19 mouse cellular contexts compared by ENCODE assay signal in genomic region chr16:37573061-37573460, GRCm38 (mm10). TPM values are rescaled to one million over a fixed set of nuclear protein-coding genes. Genes with fewer than 3 reads are reported as not detected.
DNase-seq lines count a peak whose midpoint lies in the region; ATAC-seq and TF ChIP-seq lines count a peak whose summit lies in the region.
"Had no signal": no experiment of that assay in that cellular context is flagged by ENCODE, and none has a peak within 500 bp of the region (broad histone marks: within the 10 kb centered on the region; RNA-seq: fewer than 3 reads in every experiment).

No protein-coding gene starts in this region.

- H3K9ac ChIP-seq in liver, postnatal 0 days (replicated peaks) = no peak overlapping the region
- H3K9ac ChIP-seq in liver, embryonic 11.5 days (ENCODE audit: low read depth, low read length) = no peak overlapping the region
- H3K9ac ChIP-seq: embryonic facial prominence, embryonic 13.5 days; hindbrain, embryonic 15.5 days; limb, embryonic 13.5 days had no signal

- H3K4me1 ChIP-seq in liver, postnatal 0 days (ENCODE audit: insufficient read depth) = no peaks in the 10 kb centered on the region; the same call in 1 of the 2 replicates
- H3K4me1 ChIP-seq in liver, embryonic 11.5 days (replicated peaks; ENCODE audit: control insufficient read depth, insufficient read depth, low read length) = no peaks in the 10 kb centered on the region
- H3K4me1 ChIP-seq in small intestine, adult 2 months (ENCODE audit: control insufficient read depth, insufficient read depth, insufficient read length, low read length) = no peaks in the 10 kb centered on the region
- H3K4me1 ChIP-seq: hindbrain, embryonic 15.5 days had no signal

- H3K36me3 ChIP-seq in liver, postnatal 0 days (replicated peaks; ENCODE audit: insufficient read depth, low read length) = peaks cover 7% of the 10 kb centered on the region
- peaks cover 8% of the 10 kb centered on the region for H3K36me3 ChIP-seq in liver, embryonic 11.5 days (ENCODE audit: control insufficient read depth, insufficient read depth, low read length)
- peaks cover 15% of the 10 kb centered on the region for H3K36me3 ChIP-seq in small intestine, adult 2 months (ENCODE audit: control insufficient read depth, insufficient read depth, low read length)

- H3K27me3 ChIP-seq in liver, postnatal 0 days (ENCODE audit: insufficient read depth, low read length) = no peaks in the 10 kb centered on the region
- no peaks in the 10 kb centered on the region for H3K27me3 ChIP-seq in liver, embryonic 11.5 days (replicated peaks; ENCODE audit: control insufficient read depth, insufficient read depth, low read length)
- no peaks in the 10 kb centered on the region for H3K27me3 ChIP-seq in small intestine, adult 2 months (ENCODE audit: control insufficient read depth, insufficient read depth, low read length)
- H3K27me3 ChIP-seq: embryonic facial prominence, embryonic 13.5 days; hindbrain, embryonic 15.5 days; limb, embryonic 13.5 days had no signal

- intact Hi-C loops in gastrocnemius, adult 2 months (cut with DNase I) = no loop called here
- intact Hi-C loops in gastrocnemius, postnatal 14 days (cut with DNase I; ENCODE audit: low total_unique reads) = no loop called here
- intact Hi-C loops in left cerebral cortex, postnatal 14 days (cut with DNase I) = no loop called here

- no peak overlapping the region for H3K27ac ChIP-seq in gastrocnemius, adult 2 months
- H3K27ac ChIP-seq in liver, postnatal 0 days (ENCODE audit: low read depth) = peak overlapping the region; percentile 11; the same call in 1 of the 2 replicates
- H3K27ac ChIP-seq in liver, embryonic 11.5 days (ENCODE audit: low read depth, low read length) = no peak overlapping the region
- no peak overlapping the region for H3K27ac ChIP-seq in small intestine, adult 2 months (ENCODE audit: insufficient read depth, low read depth, low read length)
- H3K27ac ChIP-seq: embryonic facial prominence, embryonic 13.5 days; forebrain, embryonic 10.5 days; hindbrain, embryonic 15.5 days; limb, embryonic 13.5 days had no signal

- H3K4me3 ChIP-seq in gastrocnemius, adult 2 months = no peak overlapping the region
- no peak overlapping the region for H3K4me3 ChIP-seq in liver, postnatal 0 days (ENCODE audit: low read depth, low read length)
- no peak overlapping the region for H3K4me3 ChIP-seq in liver, embryonic 11.5 days (ENCODE audit: low read depth, low read length)
- no peak overlapping the region for H3K4me3 ChIP-seq in small intestine, adult 2 months (ENCODE audit: low read depth, low read length)
- H3K4me3 ChIP-seq: embryonic facial prominence, embryonic 13.5 days; forebrain, embryonic 10.5 days; hindbrain, embryonic 15.5 days; limb, embryonic 13.5 days had no signal

- peaks cover 2% of the 10 kb centered on the region; the same call in 1 of the 2 replicates for H3K9me3 ChIP-seq in liver, postnatal 0 days (ENCODE audit: low read length)
- no peaks in the 10 kb centered on the region; the same call in 1 of the 2 replicates for H3K9me3 ChIP-seq in liver, embryonic 11.5 days (ENCODE audit: control insufficient read depth, low read length)
- H3K9me3 ChIP-seq: hindbrain, embryonic 15.5 days had no signal

- peak; percentile 18; the same call in 1 of the 2 replicates for TF ChIP-seq CTCF in gastrocnemius, adult 2 months (IDR thresholded peaks at IDR 0.05)
- peak; percentile 37 for TF ChIP-seq CTCF in liver, postnatal 0 days (IDR thresholded peaks at IDR 0.05; ENCODE audit: low read depth)
- peak; percentile 33; the same call in 1 of the 2 replicates for TF ChIP-seq CTCF in small intestine, adult 2 months (IDR thresholded peaks at IDR 0.05; ENCODE audit: extremely low read depth, insufficient read length, insufficient replicate concordance, low read depth, low read length)

- WGBS in liver, postnatal 0 days (ENCODE audit: insufficient replicate concordance) = 88% methylated on average over 5 of the region's 5 CpGs
- WGBS in liver, embryonic 11.5 days = 85% methylated on average over 5 of the region's 5 CpGs
- 92% methylated on average over 5 of the region's 5 CpGs for WGBS in small intestine, adult 2 months

- DNase-seq in gastrocnemius, adult 2 months = no peak
- no peak for DNase-seq in gastrocnemius, postnatal 14 days
- DNase-seq in liver, postnatal 0 days = no peak
- DNase-seq in liver, embryonic 11.5 days (ENCODE audit: low spot score) = no peak
- peak; percentile 5 for DNase-seq in NIH3T3 (ENCODE audit: low read depth)
- no peak for DNase-seq in left cerebral cortex, postnatal 14 days (ENCODE audit: low spot score in 2 of 2)
- DNase-seq in kidney, adult 11 months = no peak
- DNase-seq: adrenal gland, adult 8-10 months; cerebellum, postnatal 36 days; thymus, postnatal 36 days had no signal

- no peak for ATAC-seq in liver, postnatal 0 days
- ATAC-seq in liver, embryonic 11.5 days (replicated peaks; ENCODE audit: low FRiP score) = no peak
- ATAC-seq: lung, postnatal 0 days had no signal

- no peak for TF ChIP-seq POLR2A in small intestine, adult 2 months (IDR thresholded peaks at IDR 0.05; ENCODE audit: low read depth, low read length)

- H3K4me2 ChIP-seq in liver, postnatal 0 days (ENCODE audit: low read depth, low read length) = no peak overlapping the region
- H3K4me2 ChIP-seq in liver, embryonic 11.5 days = no peak overlapping the region
- H3K4me2 ChIP-seq: embryonic facial prominence, embryonic 13.5 days; hindbrain, embryonic 15.5 days had no signal

- TF ChIP-seq EP300 in liver, postnatal 0 days (IDR thresholded peaks at IDR 0.05; ENCODE audit: low read depth) = no peak

RNA-seq across cellular contexts. Expression of gene Hgd, which starts 6.9 kb away (rescaled TPM):
- not detected for total RNA-seq in gastrocnemius, adult 2 months (2021)
- not detected for total RNA-seq in gastrocnemius, postnatal 14 days (2021)
- 131 and 153 TPM in 2 replicates for polyA plus RNA-seq in liver, postnatal 0 days (2015; fragmentation: Nextera tagmentation; extraction: Ambion mirVana)
- 13.6 and 13.7 TPM in 2 replicates for polyA plus RNA-seq in liver, embryonic 11.5 days (2014; fragmentation: Nextera tagmentation; extraction: Ambion mirVana)
- 0.08 TPM in 1 of 2 replicates, not detected in the other for polyA plus RNA-seq in small intestine, adult 2 months (2012; rRNA removed)
- total RNA-seq in left cerebral cortex, postnatal 14 days (2021) = not detected
- total RNA-seq: granulocyte monocyte progenitor cell, adult 5-6 weeks; layer of hippocampus, postnatal 14 days; megakaryocyte-erythroid progenitor cell, adult 5-6 weeks had no signal
- polyA plus RNA-seq: forebrain, embryonic 10.5 days had no signal

RNA-seq across cellular contexts. Expression of gene Rabl3, which starts 33.4 kb away (rescaled TPM):
- 1 to 10 TPM; 5.4 to 8.5 TPM for total RNA-seq in gastrocnemius, adult 2 months (2021)
- 1 to 10 TPM; 6.0 to 6.8 TPM for total RNA-seq in gastrocnemius, postnatal 14 days (2021)
- polyA plus RNA-seq in liver, postnatal 0 days (2015; fragmentation: Nextera tagmentation; extraction: Ambion mirVana) = 14.2 and 14.9 TPM in 2 replicates
- 29.6 and 33.5 TPM in 2 replicates for polyA plus RNA-seq in liver, embryonic 11.5 days (2014; fragmentation: Nextera tagmentation; extraction: Ambion mirVana)
- polyA plus RNA-seq in small intestine, adult 2 months (2012; rRNA removed) = 0.55 and 1.2 TPM in 2 replicates
- total RNA-seq in left cerebral cortex, postnatal 14 days (2021) = 1 to 10 TPM; 8.1 to 9.4 TPM

RNA-seq across cellular contexts. Expression of gene Gtf2e1, which starts 33.5 kb away (rescaled TPM):
- 10 to 100 TPM in 1 of 2 experiments, 1 to 10 TPM in 1; 9.0 to 10.2 TPM for total RNA-seq in gastrocnemius, adult 2 months (2021)
- total RNA-seq in gastrocnemius, postnatal 14 days (2021) = 1 to 10 TPM; 6.6 to 7.5 TPM
- 5.8 and 5.9 TPM in 2 replicates for polyA plus RNA-seq in liver, postnatal 0 days (2015; fragmentation: Nextera tagmentation; extraction: Ambion mirVana)
- polyA plus RNA-seq in liver, embryonic 11.5 days (2014; fragmentation: Nextera tagmentation; extraction: Ambion mirVana) = 29.2 and 34.0 TPM in 2 replicates
- polyA plus RNA-seq in small intestine, adult 2 months (2012; rRNA removed) = 0.93 and 1.6 TPM in 2 replicates
- total RNA-seq in left cerebral cortex, postnatal 14 days (2021) = 10 to 100 TPM; 15.1 TPM
